Mouse (Mus musculus) stomach, embryonic 14.5 days (tissue): Measurements from ENCODE around the gene Tomm34. TPM values are rescaled to one million over a fixed set of nuclear protein-coding genes. Genes with fewer than 3 reads are reported as not detected.
"Not testable (repeated sequence)": the region's sequence is repeated elsewhere in the genome, so short reads cannot be mapped to it uniquely, and the experiment has no call there.

Source experiments
- ATAC-seq: fragments of 200-750 bp; cut with Nextera tagmentation; 2 replicates; pipeline ENCODE4 v1.8.0; 2017; ENCODE audit warnings: low read depth, moderate TSS enrichment; ENCODE audit not compliant: insufficient number of reproducible peaks, insufficient read depth, low FRiP score
- H3K27ac ChIP-seq: fragments of 300-500 bp; sonication (generic); 2 replicates; pipeline ENCODE4 v1.5.1; 2014; ENCODE audit warnings: mild to moderate bottlenecking, low read length, moderate library complexity, mixed read lengths
- H3K27me3 ChIP-seq: fragments of 300-500 bp; sonication (generic); 2 replicates; pipeline ENCODE4 v1.6.1; 2014; ENCODE audit warnings: low read length, control low read depth, mixed read lengths; ENCODE audit not compliant: control insufficient read depth, insufficient read depth
- H3K36me3 ChIP-seq: fragments of 300-500 bp; sonication (generic); 2 replicates; pipeline ENCODE4 v1.6.1; 2014; ENCODE audit warnings: mild to moderate bottlenecking, control low read depth, low read length, moderate library complexity, mixed read lengths; ENCODE audit not compliant: control insufficient read depth, insufficient read depth
- H3K4me1 ChIP-seq: fragments of 300-500 bp; sonication (generic); 2 replicates; pipeline ENCODE4 v1.6.1; 2014; ENCODE audit warnings: low read length, control low read depth, mixed read lengths; ENCODE audit not compliant: control insufficient read depth, insufficient read depth
- H3K4me2 ChIP-seq: fragments of 300-500 bp; sonication (generic); replicated peaks from 2 replicates; pipeline ENCODE4 v1.6.1; 2014; ENCODE audit warnings: low read depth, low read length, control low read depth
- H3K4me3 ChIP-seq: fragments of 300-500 bp; sonication (generic); 2 replicates; pipeline ENCODE4 v1.5.1; 2014; ENCODE audit warnings: low read depth, low read length, control low read depth
- H3K9ac ChIP-seq: fragments of 300-500 bp; sonication (generic); replicated peaks from 2 replicates; pipeline ENCODE4 v1.6.1; 2014; ENCODE audit warnings: low read depth, mild to moderate bottlenecking, control low read depth, low read length, moderate library complexity, mixed read lengths
- H3K9me3 ChIP-seq: fragments of 300-500 bp; sonication (generic); 2 replicates; pipeline ENCODE4 v1.6.1; 2016; ENCODE audit warnings: low read depth, low read length, control low read depth; ENCODE audit not compliant: control insufficient read depth
- WGBS: fragments of 180-500 bp; shearing (Covaris S2); extraction: QIAGEN DNeasy Blood & Tissue Kit; methylation state at CpG from one replicate; pipeline ENCODE4 v1.1.7; 2014; 5-methylcytosine and 5-hydroxymethylcytosine counted together
- polyA plus RNA-seq: library from polyadenylated mRNA; unstranded; fragments of >200 nt; fragmentation: Nextera tagmentation; extraction: Ambion mirVana; gene quantifications from 2 replicates; pipeline ENCODE4 v1.2.1, GENCODE M21; 2014

Gene Tomm34
- polyA plus RNA-seq, 1 experiment from 2014 or later: 67.7 TPM

DNA sequence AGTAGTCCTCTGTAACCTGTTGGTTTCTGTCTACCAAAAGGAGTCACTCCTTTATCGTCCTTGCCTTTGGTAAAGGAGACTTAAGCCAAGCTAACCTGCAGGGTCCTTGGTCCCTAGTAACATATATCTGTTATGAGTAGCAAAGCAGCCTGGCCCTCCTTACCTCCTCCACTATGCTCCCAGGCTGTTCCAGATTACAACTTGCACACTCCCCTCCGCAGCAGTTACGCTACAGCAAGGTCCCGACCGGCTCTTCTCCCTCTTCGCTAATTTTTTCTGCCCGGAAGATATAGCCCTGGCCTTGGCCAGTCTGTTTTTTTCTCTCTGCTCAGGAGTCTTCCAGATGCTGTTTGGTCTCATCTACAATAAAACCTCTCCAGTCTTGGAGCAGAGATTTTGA lies 2.2 kb upstream of the Tomm34 start:
- no peak overlapping the region for H3K27ac ChIP-seq
- no peak for ATAC-seq

DNA sequence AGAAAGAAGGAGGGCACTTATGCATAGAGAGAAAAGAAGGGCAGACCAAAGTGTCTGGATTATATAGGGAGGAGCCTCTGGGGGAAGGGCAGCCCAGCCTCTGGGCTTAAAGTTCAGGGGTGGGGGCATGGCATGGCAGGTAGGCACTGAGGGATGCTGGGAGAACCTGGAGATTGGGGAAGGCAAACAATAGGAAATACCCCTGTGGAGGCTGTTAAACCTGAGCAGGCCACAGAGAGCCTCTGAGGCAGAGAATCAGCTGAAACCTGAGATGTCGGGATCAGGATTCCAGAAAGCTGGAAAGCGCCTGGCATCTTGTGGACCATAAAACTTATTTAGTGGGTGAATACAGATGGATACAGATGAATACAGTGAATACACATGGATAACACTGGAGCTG lies 1.1 kb upstream of the Tomm34 start:
- Histone ChIP-seq H3K9me3 (no peaks in the 10 kb centered on the region), H3K36me3 (peaks cover under 1% of the 10 kb centered on the region; the same call in 1 of the 2 replicates), H3K27ac (no peak overlapping the region), H3K4me2 (no peak overlapping the region), H3K27me3 (no peaks in the 10 kb centered on the region), H3K9ac (no peak overlapping the region), H3K4me3 (no peak overlapping the region), H3K4me1 (peaks cover 15% of the 10 kb centered on the region)
- ATAC-seq: no peak
- WGBS: 89% methylated on average over 2 of the region's 2 CpGs

More for the DNA sequence above, 2.2 kb upstream of the Tomm34 start:
- H3K4me1 ChIP-seq: peaks cover 15% of the 10 kb centered on the region
- H3K27me3 ChIP-seq: no peaks in the 10 kb centered on the region
- 85% methylated on average over 7 of the region's 7 CpGs for WGBS
- H3K9me3 ChIP-seq: no peaks in the 10 kb centered on the region
- no peaks in the 10 kb centered on the region for H3K36me3 ChIP-seq
- H3K9ac ChIP-seq: no peak overlapping the region
- no peak overlapping the region for H3K4me2 ChIP-seq
- no peak overlapping the region for H3K4me3 ChIP-seq

DNA sequence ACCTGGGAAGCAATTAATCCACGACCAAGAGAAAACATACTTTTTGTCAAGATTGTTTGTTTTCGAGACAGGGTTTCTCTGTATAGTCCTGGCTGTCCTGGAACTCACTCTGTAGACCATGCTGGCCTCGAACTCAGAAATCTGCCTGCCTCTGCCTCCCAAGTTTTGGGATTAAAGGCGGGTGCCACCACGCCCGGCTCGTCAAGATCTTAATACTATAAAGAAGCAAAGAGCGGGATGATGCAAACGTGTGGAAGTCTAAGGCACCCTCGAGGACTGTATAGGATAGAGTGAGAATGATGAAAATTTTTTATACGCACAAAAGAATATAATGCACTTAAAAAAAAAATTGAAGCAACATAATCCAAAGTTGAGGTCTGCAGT lies 460 bp upstream of the Tomm34 start:
- not testable (repeated sequence) for H3K9ac ChIP-seq

DNA sequence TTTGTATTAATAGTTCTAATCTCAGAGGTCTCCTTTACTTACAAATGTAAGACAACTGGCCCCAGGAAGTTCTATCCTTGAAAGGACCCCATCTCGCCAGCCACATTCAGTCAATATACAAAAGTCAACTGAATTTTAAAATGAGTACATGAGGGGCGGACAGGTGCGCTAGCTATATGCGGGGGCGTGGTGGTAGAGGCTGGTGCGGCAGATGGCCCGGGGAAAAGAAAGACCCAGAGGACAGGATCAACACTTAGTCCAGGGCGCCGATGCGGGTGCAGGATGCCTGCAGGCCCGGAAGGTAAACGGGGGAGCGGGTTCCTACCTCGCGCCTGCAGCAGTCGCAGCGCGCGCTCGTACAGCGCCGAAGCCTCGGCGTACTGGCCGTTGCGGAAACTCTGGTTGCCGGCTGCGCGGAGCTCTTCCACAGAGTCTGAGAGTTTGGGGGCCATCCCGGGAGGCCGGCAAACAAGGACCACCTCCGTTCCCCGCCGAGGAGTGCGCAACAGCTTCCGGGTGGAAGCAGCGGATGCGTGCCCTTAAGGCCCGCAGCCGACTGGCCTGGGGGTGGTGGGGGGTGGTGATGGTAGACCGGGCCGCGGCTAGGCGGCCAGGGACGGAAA lies 716 bp downstream of the Tomm34 start, which contains the start of gene Stk4:
TSS of gene Stk4 (plus strand) at position 181 of the 623 bp plus-strand sequence.
- Histone ChIP-seq H3K36me3 (peaks cover 13% of the 10 kb centered on the region), H3K27ac (peak within 1 kb of the TSS; percentile 79), H3K9ac (peak within 1 kb of the TSS; percentile 62), H3K4me1 (peaks cover 13% of the 10 kb centered on the region), H3K4me3 (peak within 1 kb of the TSS; percentile 98), H3K9me3 (no peaks in the 10 kb centered on the region), H3K4me2 (peak within 1 kb of the TSS; percentile 86), H3K27me3 (no peaks in the 10 kb centered on the region)
- ATAC-seq: 0 out of 2 replicates have a peak, but pooled peaks have one; percentile 0
- WGBS: under 1% methylated on average over 45 of the region's 45 CpGs

More for the DNA sequence above, 460 bp upstream of the Tomm34 start:
- WGBS: 73% methylated on average over 11 of the region's 11 CpGs
- Histone ChIP-seq H3K4me3 (peak overlapping the region; percentile 98; the same call in 1 of the 2 replicates), H3K4me2 (peak overlapping the region; percentile 86), H3K27ac (0 out of 2 replicates have a peak overlapping the region, but pooled peaks have one; percentile 79), H3K4me1 (peaks cover 15% of the 10 kb centered on the region)
- 0 out of 2 replicates have a peak, but pooled peaks have one; percentile 0 for ATAC-seq
- H3K9me3 ChIP-seq, H3K36me3 ChIP-seq, H3K27me3 ChIP-seq: not testable (repeated sequence)

DNA sequence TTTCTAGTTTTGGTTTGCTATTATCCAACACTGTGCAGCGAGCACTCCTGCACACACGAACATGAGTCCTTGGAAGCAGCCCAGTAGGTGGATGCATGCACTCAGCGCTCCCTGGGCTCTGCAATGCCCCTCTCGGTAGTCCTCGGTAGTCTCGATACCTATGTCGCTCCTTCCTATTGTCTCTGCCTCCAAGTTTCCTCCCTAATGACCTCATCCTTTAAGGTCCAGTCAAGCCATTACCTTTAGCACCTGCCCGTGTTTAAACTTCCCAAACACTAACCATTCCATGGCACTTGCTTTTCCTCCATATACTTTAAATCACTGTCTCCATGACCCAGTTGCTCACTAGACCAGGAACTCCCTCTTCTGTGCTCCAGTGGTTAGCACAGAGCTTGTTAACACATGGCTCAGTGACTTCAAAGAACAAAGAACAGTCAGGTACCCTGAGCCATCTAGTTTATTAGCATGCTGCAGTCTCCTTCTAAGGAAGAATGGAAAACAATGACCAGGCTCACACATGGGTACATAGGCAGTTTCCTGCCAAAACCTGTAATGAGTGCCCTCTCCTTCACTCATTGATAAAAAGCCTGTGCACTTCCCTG lies 11.2 kb downstream of the Tomm34 start:
- no peak overlapping the region for H3K4me2 ChIP-seq
- WGBS: 90% methylated on average over 8 of the region's 8 CpGs
- H3K4me3 ChIP-seq: no peak overlapping the region
- H3K27me3 ChIP-seq: no peaks in the 10 kb centered on the region
- H3K27ac ChIP-seq: no peak overlapping the region
- H3K4me1 ChIP-seq: no peaks in the 10 kb centered on the region
- H3K9ac ChIP-seq: no peak overlapping the region
- ATAC-seq: no peak
- peaks cover 75% of the 10 kb centered on the region for H3K36me3 ChIP-seq
- H3K9me3 ChIP-seq: no peaks in the 10 kb centered on the region

DNA sequence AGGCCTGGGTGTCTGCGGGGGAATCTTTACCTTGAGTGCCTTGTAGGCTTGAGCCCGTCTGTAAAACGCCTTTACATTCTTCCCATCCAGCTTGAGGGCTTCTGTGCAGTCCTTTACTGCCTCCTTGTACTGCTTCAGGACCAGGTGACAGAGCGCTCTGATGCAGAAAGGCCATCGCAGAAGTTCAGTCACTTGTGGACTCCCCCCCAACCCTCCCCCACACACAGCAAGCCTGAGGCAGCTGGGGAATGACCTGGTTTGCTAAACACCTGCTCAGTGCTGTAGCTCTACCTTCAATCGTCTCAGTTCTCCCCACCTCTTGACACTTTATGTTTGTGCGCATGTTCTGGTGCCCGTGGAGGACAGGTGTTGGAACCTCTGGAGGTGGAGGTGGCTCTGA lies 16.3 kb downstream of the Tomm34 start:
- 95% methylated on average over 8 of the region's 8 CpGs for WGBS
- peaks cover 58% of the 10 kb centered on the region for H3K36me3 ChIP-seq
- H3K4me2 ChIP-seq: no peak overlapping the region
- H3K27me3 ChIP-seq: no peaks in the 10 kb centered on the region
- no peaks in the 10 kb centered on the region for H3K9me3 ChIP-seq
- H3K27ac ChIP-seq: no peak overlapping the region
- ATAC-seq: no peak
- no peaks in the 10 kb centered on the region for H3K4me1 ChIP-seq
- H3K4me3 ChIP-seq: no peak overlapping the region
- H3K9ac ChIP-seq: no peak overlapping the region

DNA sequence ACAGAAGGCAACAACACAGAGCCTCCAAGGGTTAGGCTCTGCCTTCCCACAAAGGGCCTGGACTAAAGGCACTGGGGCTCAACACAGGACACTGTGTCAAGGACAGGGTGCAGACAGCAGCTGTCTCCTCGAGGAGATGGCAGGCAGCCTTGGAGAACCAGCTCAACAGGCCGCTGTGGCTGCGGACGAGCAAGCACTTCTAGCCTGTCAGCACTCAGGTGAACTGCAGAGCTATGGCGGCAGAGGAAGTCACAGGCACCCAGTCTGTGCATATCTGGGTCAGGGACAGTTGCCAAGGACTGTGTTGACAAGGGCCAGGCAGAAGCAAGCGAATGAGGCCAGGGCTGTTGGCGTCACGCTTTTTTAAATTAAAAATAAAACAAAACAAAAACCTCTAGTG lies 17.2 kb downstream of the Tomm34 start:
- Histone ChIP-seq H3K4me2 (no peak overlapping the region), H3K27me3 (no peaks in the 10 kb centered on the region), H3K36me3 (peaks cover 49% of the 10 kb centered on the region), H3K4me3 (no peak overlapping the region), H3K4me1 (no peaks in the 10 kb centered on the region), H3K9ac (no peak overlapping the region), H3K9me3 (no peaks in the 10 kb centered on the region), H3K27ac (no peak overlapping the region)
- WGBS: 90% methylated on average over 8 of the region's 8 CpGs
- ATAC-seq: no peak

DNA sequence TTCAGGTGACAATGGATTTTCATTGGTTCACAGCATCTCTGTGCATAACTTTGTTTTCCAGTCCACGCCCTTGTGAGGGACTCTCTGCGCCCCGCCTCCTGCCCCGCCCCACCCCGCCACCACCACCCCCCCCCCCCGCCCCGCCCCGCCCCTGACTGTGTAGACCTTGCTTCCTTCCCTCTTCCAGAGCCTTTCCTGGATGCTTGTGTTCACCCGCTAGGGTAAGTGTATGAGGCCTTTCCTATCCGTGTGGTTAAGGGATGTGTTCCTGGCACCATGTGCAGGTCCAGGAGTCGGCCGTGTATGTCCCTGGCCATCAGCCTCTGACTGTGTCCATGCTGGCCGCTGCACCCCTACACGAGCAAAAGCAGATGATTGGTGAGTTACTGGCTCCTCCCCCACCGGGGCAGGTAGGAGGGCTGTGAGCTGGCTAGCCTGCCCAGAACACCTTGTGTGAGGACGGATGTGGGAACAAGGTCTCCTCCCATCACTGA lies 23.7 kb downstream of the Tomm34 start:
- Histone ChIP-seq H3K27ac (no peak overlapping the region), H3K4me1 (no peaks in the 10 kb centered on the region), H3K4me2 (peak overlapping the region; percentile 26)

More for the DNA sequence above, 23.7 kb downstream of the Tomm34 start:
- no peaks in the 10 kb centered on the region for H3K36me3 ChIP-seq
- H3K9ac ChIP-seq: no peak overlapping the region
- no peaks in the 10 kb centered on the region for H3K9me3 ChIP-seq
- no peaks in the 10 kb centered on the region for H3K27me3 ChIP-seq
- 7% methylated on average over 13 of the region's 16 CpGs for WGBS
- H3K4me3 ChIP-seq: no peak overlapping the region
- ATAC-seq: peak; percentile 77
